Mouse (Mus musculus) limb, embryonic 14.5 days (tissue): Measurements from ENCODE around the gene Hp. TPM values are rescaled to one million over a fixed set of nuclear protein-coding genes. Genes with fewer than 3 reads are reported as not detected.
A peak's percentile ranks its signal among the peaks of the same experiment; 100 is the strongest.

Experiments used
- ATAC-seq: fragments of 200-750 bp; cut with Nextera tagmentation; 2 replicates; pipeline ENCODE4 v1.8.0; 2017; ENCODE audit warnings: low read depth, moderate number of reproducible peaks, moderate TSS enrichment; ENCODE audit not compliant: low FRiP score
- DNase-seq: peaks from one replicate; pipeline ENCODE4 v3.0.0-alpha.2; 2015; ENCODE audit warnings: low spot score
- H3K27ac ChIP-seq: fragments of 300-500 bp; sonication (generic); replicated peaks from 2 replicates; pipeline ENCODE4 v1.5.1; 2014; ENCODE audit warnings: low read depth, mild to moderate bottlenecking, low read length, moderate library complexity, mixed read lengths
- H3K27me3 ChIP-seq: fragments of 300-500 bp; sonication (generic); 2 replicates; pipeline ENCODE4 v1.6.1; 2014; ENCODE audit warnings: low read length, mixed read lengths; ENCODE audit not compliant: control insufficient read depth, insufficient read depth
- H3K36me3 ChIP-seq: fragments of 300-500 bp; sonication (generic); 2 replicates; pipeline ENCODE4 v1.6.1; 2014; ENCODE audit warnings: mild to moderate bottlenecking, low read length, moderate library complexity, mixed read lengths; ENCODE audit not compliant: control insufficient read depth, insufficient read depth
- H3K4me1 ChIP-seq: fragments of 300-500 bp; sonication (generic); 2 replicates; pipeline ENCODE4 v1.6.1; 2014; ENCODE audit warnings: antibody characterized with exemption, low read length, mixed read lengths; ENCODE audit not compliant: control insufficient read depth, insufficient read depth
- H3K4me2 ChIP-seq: fragments of 300-500 bp; sonication (generic); replicated peaks from 2 replicates; pipeline ENCODE4 v1.6.1; 2014; ENCODE audit warnings: low read depth, mild to moderate bottlenecking, low read length, moderate library complexity; ENCODE audit not compliant: severe bottlenecking
- H3K4me3 ChIP-seq: fragments of 300-500 bp; sonication (generic); replicated peaks from 2 replicates; pipeline ENCODE4 v1.5.1; 2014; ENCODE audit warnings: low read length
- H3K9ac ChIP-seq: fragments of 300-500 bp; sonication (generic); 2 replicates; pipeline ENCODE4 v1.6.1; 2014; ENCODE audit warnings: mild to moderate bottlenecking, low read depth, low read length, moderate library complexity; ENCODE audit not compliant: severe bottlenecking
- H3K9me3 ChIP-seq: fragments of 300-500 bp; sonication (generic); 2 replicates; pipeline ENCODE4 v1.6.1; 2016; ENCODE audit warnings: low read length; ENCODE audit not compliant: control insufficient read depth
- POLR2A ChIP-seq: fragments of 200-500 bp; IDR thresholded peaks from 2 replicates; pipeline ENCODE4 v1.8.0; 2012; ENCODE audit warnings: inconsistent platforms, mild to moderate bottlenecking, moderate library complexity, borderline replicate concordance; ENCODE audit not compliant: insufficient read depth, insufficient read length; ENCODE audit errors: extremely low read depth
- WGBS: fragments of 180-500 bp; shearing (Covaris S2); extraction: QIAGEN DNeasy Blood & Tissue Kit; methylation state at CpG from one replicate; pipeline ENCODE4 v1.1.7; 2014; 5-methylcytosine and 5-hydroxymethylcytosine counted together
- polyA plus RNA-seq, 2 experiments: library from polyadenylated mRNA; depleted of rRNA in 1 of 2; stranded (reverse) in 1 of 2; unstranded in 1 of 2; fragments of >200 nt; fragmentation: Nextera tagmentation in 1 of 2; extraction: Ambion mirVana in 1 of 2; gene quantifications; 2 replicates each; pipeline versions ENCODE4 v1.2.1 to v1.2.3; 2012 to 2014

The Hp gene
- polyA plus RNA-seq, 2 experiments = 1.8 to 2.0 TPM

- Histone ChIP-seq H3K36me3 (peaks cover 20% of the 10 kb centered on the region; the same call in 1 of the 2 replicates), H3K4me3 (peak within 1 kb of the TSS; percentile 56), H3K27me3 (no peaks in the 10 kb centered on the region), H3K27ac (peak within 1 kb of the TSS; percentile 93), H3K4me2 (peak within 1 kb of the TSS; percentile 76), H3K9me3 (no peaks in the 10 kb centered on the region), H3K9ac (peak within 1 kb of the TSS; percentile 62), H3K4me1 (peaks cover 10% of the 10 kb centered on the region)
- TF ChIP-seq POLR2A = 0 out of 2 replicates have a peak, but pooled peaks have one; percentile 87
- WGBS = under 1% methylated on average over 42 of the region's 42 CpGs
- DNase-seq (peak; percentile 96), ATAC-seq (peak; percentile 98)
Observed at GRCm38 (mm10) chr8:109608271-109609152, 29.5 kb upstream of the Hp start, which contains the start of gene Dhodh. Gene Dhodh (minus strand): TSS chr8:109608673.

GRCm38 (mm10) chr8:109607650-109608049 lies 28.7 kb upstream of the Hp start:
- TF ChIP-seq POLR2A = no peak
- H3K9me3 ChIP-seq = no peaks in the 10 kb centered on the region
- H3K4me2 ChIP-seq = peak overlapping the region; percentile 76
- H3K36me3 ChIP-seq = peaks cover 29% of the 10 kb centered on the region
- DNase-seq = no peak
- peaks cover 10% of the 10 kb centered on the region for H3K4me1 ChIP-seq
- 11% methylated on average over 12 of the region's 12 CpGs for WGBS
- peak overlapping the region; percentile 62 for H3K9ac ChIP-seq
- peak overlapping the region; percentile 56 for H3K4me3 ChIP-seq
- ATAC-seq = no peak
- no peaks in the 10 kb centered on the region for H3K27me3 ChIP-seq
- 0 out of 2 replicates have a peak overlapping the region, but pooled peaks have one; percentile 93 for H3K27ac ChIP-seq

- no peak for DNase-seq
- Histone ChIP-seq H3K4me1 (peaks cover 10% of the 10 kb centered on the region), H3K4me3 (no peak overlapping the region), H3K27me3 (no peaks in the 10 kb centered on the region), H3K9ac (no peak overlapping the region), H3K9me3 (no peaks in the 10 kb centered on the region), H3K36me3 (peaks cover 37% of the 10 kb centered on the region), H3K4me2 (no peak overlapping the region), H3K27ac (no peak overlapping the region)
- TF ChIP-seq POLR2A = no peak
- no peak for ATAC-seq
- 85% methylated on average over 2 of the region's 2 CpGs for WGBS
Observed at GRCm38 (mm10) chr8:109606725-109607124, 27.8 kb upstream of the Hp start.

- Histone ChIP-seq H3K27me3 (no peaks in the 10 kb centered on the region), H3K9me3 (no peaks in the 10 kb centered on the region), H3K4me3 (no peak overlapping the region), H3K36me3 (peaks cover 56% of the 10 kb centered on the region), H3K4me1 (no peaks in the 10 kb centered on the region), H3K27ac (no peak overlapping the region), H3K4me2 (no peak overlapping the region), H3K9ac (no peak overlapping the region)
- no peak for TF ChIP-seq POLR2A
- DNase-seq = no peak
- WGBS = 48% methylated on average over 8 of the region's 8 CpGs
- ATAC-seq = no peak
Observed at GRCm38 (mm10) chr8:109595854-109596253, 16.9 kb upstream of the Hp start.

GRCm38 (mm10) chr8:109593117-109593788 lies 14.3 kb upstream of the Hp start:
- ATAC-seq (no peak), DNase-seq (peak; percentile 40)
- Histone ChIP-seq H3K27me3 (no peaks in the 10 kb centered on the region), H3K9me3 (no peaks in the 10 kb centered on the region), H3K4me3 (no peak overlapping the region), H3K4me2 (no peak overlapping the region), H3K9ac (no peak overlapping the region), H3K36me3 (peaks cover 37% of the 10 kb centered on the region), H3K4me1 (no peaks in the 10 kb centered on the region), H3K27ac (no peak overlapping the region)
- no peak for TF ChIP-seq POLR2A
- 74% methylated on average over 6 of the region's 6 CpGs for WGBS
